Mouse (Mus musculus): ENCODE results near the gene Med27.
"Not testable (repeated sequence)": the region's sequence is repeated elsewhere in the genome, so short reads cannot be mapped to it uniquely, and the experiment has no call there.

The Med27 gene

GRCm38 (mm10) chr2:29521486-29521885 lies 174.9 kb downstream of the Med27 start:
- no peak for DNase-seq (ENCODE audit: low spot score)

GRCm38 (mm10) chr2:29523918-29524811 lies 177.5 kb downstream of the Med27 start:
- DNase-seq (ENCODE audit: low spot score): peak; percentile 69

- DNase-seq (ENCODE audit: low spot score): no peak
These were observed 178.7 kb downstream of the Med27 start for GRCm38 (mm10) chr2:29525273-29525805.

GRCm38 (mm10) chr2:29526266-29526665 lies 179.6 kb downstream of the Med27 start:
- DNase-seq (ENCODE audit: low spot score): no peak

GRCm38 (mm10) chr2:29527480-29527879 lies 180.9 kb downstream of the Med27 start:
- not testable (repeated sequence) for DNase-seq (ENCODE audit: low spot score)

GRCm38 (mm10) chr2:29528811-29529210 lies 182.2 kb downstream of the Med27 start:
- no peak for DNase-seq (ENCODE audit: low spot score)

GRCm38 (mm10) chr2:29529788-29530187 lies 183.2 kb downstream of the Med27 start:
- DNase-seq (ENCODE audit: low spot score): not testable (repeated sequence)

- DNase-seq (ENCODE audit: low spot score): no peak
These were observed 185.6 kb downstream of the Med27 start for GRCm38 (mm10) chr2:29532173-29532572.

GRCm38 (mm10) chr2:29532921-29533320 lies 186.3 kb downstream of the Med27 start:
- no peak for DNase-seq (ENCODE audit: low spot score)

- no peak for DNase-seq (ENCODE audit: low spot score)
These were observed 189.1 kb downstream of the Med27 start for GRCm38 (mm10) chr2:29535566-29536244.

- no peak for DNase-seq (ENCODE audit: low spot score)
These were observed 189.9 kb downstream of the Med27 start for GRCm38 (mm10) chr2:29536481-29536880.

GRCm38 (mm10) chr2:29537334-29537733 lies 190.7 kb downstream of the Med27 start:
- DNase-seq (ENCODE audit: low spot score): no peak

- DNase-seq (ENCODE audit: low spot score): no peak
These were observed 195.4 kb downstream of the Med27 start for GRCm38 (mm10) chr2:29542039-29542438.

- DNase-seq (ENCODE audit: low spot score): no peak
These were observed 200.0 kb downstream of the Med27 start for GRCm38 (mm10) chr2:29546571-29546970.

GRCm38 (mm10) chr2:29551816-29552585 lies 205.4 kb downstream of the Med27 start:
- DNase-seq (ENCODE audit: low spot score): no peak

GRCm38 (mm10) chr2:29553945-29554634 lies 207.5 kb downstream of the Med27 start:
- peak; percentile 74 for DNase-seq (ENCODE audit: low spot score)

GRCm38 (mm10) chr2:29558561-29558960 lies 211.9 kb downstream of the Med27 start:
- no peak for DNase-seq (ENCODE audit: low spot score)

GRCm38 (mm10) chr2:29559955-29560354 lies 213.3 kb downstream of the Med27 start:
- no peak for DNase-seq (ENCODE audit: low spot score)

GRCm38 (mm10) chr2:29561468-29561867 lies 214.8 kb downstream of the Med27 start:
- DNase-seq (ENCODE audit: low spot score): no peak

GRCm38 (mm10) chr2:29563986-29564385 lies 217.4 kb downstream of the Med27 start:
- no peak for DNase-seq (ENCODE audit: low spot score)

Data from testis, postnatal 10 days (tissue).